7 mouse cellular contexts compared by ENCODE assay signal in the genomic region with DNA sequence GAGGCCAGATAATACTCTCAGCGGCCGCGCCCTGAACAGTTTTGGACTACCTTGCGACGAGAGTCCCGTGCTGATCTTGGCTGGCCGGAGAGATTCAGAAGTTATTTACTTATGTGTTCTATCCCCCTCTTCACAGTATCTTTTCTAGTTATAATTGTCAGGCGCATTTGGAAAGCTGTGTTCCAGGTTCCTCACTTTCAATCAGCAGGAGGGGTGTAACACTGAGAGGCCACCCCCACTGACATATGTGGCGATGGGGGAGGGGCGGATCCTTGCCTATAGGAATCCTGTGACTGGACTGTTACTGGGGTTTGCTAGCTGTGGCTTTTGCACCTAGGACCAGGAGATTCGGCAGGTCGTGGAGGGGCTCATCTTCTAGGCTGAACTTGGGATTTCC. TPM values are rescaled to one million over a fixed set of nuclear protein-coding genes. Genes with fewer than 3 reads are reported as not detected.
DNase-seq lines count a peak whose midpoint lies in the region; ATAC-seq and TF ChIP-seq lines count a peak whose summit lies in the region.

No protein-coding gene starts in this region.

- peak overlapping the region; percentile 87 for H3K4me2 ChIP-seq in heart, postnatal 0 days (ENCODE audit: low read depth, low read length)
- peak overlapping the region; percentile 93 for H3K4me2 ChIP-seq in limb, embryonic 12.5 days
- H3K4me2 ChIP-seq in neural tube, embryonic 11.5 days (ENCODE audit: low read depth) = peak overlapping the region; percentile 80

- H3K27me3 ChIP-seq in E14TG2a.4 (ENCODE audit: insufficient read depth, low read length) = peaks cover 2% of the 10 kb centered on the region; the same call in 1 of the 2 replicates
- no peaks in the 10 kb centered on the region for H3K27me3 ChIP-seq in heart, postnatal 0 days (ENCODE audit: control insufficient read depth, insufficient read depth, low read length)
- no peaks in the 10 kb centered on the region for H3K27me3 ChIP-seq in limb, embryonic 12.5 days
- H3K27me3 ChIP-seq in neural tube, embryonic 11.5 days (ENCODE audit: control insufficient read depth, insufficient read depth, low read length) = no peaks in the 10 kb centered on the region

- ATAC-seq in heart, postnatal 0 days (ENCODE audit: insufficient read depth, low read depth) = no peak
- no peak for ATAC-seq in limb, embryonic 12.5 days (ENCODE audit: insufficient number of reproducible peaks, insufficient read depth, low FRiP score, low TSS enrichment, low read depth)
- ATAC-seq in neural tube, embryonic 11.5 days (ENCODE audit: insufficient read depth, low FRiP score, low TSS enrichment) = no peak

- peak; percentile 57 for DNase-seq in 416B (ENCODE audit: low read depth)
- peak; percentile 80 for DNase-seq in embryo, embryonic 11 days
- DNase-seq in heart, postnatal 0 days (ENCODE audit: low spot score) = peak; percentile 42
- peak; percentile 69 for DNase-seq in neural tube, embryonic 11.5 days (ENCODE audit: low spot score)
- no peak for DNase-seq in ovary, postnatal 10 days (ENCODE audit: low spot score)

- WGBS in heart, postnatal 0 days = under 1% methylated on average over 12 of the region's 12 CpGs
- WGBS in limb, embryonic 12.5 days = 2% methylated on average over 12 of the region's 12 CpGs
- 3% methylated on average over 12 of the region's 12 CpGs for WGBS in neural tube, embryonic 11.5 days

- H3K27ac ChIP-seq in heart, postnatal 0 days (ENCODE audit: low read depth) = peak overlapping the region; percentile 98
- H3K27ac ChIP-seq in limb, embryonic 12.5 days = peak overlapping the region; percentile 93
- peak overlapping the region; percentile 93 for H3K27ac ChIP-seq in neural tube, embryonic 11.5 days (ENCODE audit: low read depth, low read length)

- peaks cover 31% of the 10 kb centered on the region for H3K36me3 ChIP-seq in E14TG2a.4 (ENCODE audit: insufficient read depth, low read length)
- H3K36me3 ChIP-seq in heart, postnatal 0 days (replicated peaks; ENCODE audit: control insufficient read depth, insufficient read depth, low read length) = no peaks in the 10 kb centered on the region
- H3K36me3 ChIP-seq in limb, embryonic 12.5 days = no peaks in the 10 kb centered on the region
- H3K36me3 ChIP-seq in neural tube, embryonic 11.5 days (ENCODE audit: control insufficient read depth, insufficient read depth, low read length) = no peaks in the 10 kb centered on the region

- no peak for TF ChIP-seq CTCF in E14TG2a.4 (conservative IDR thresholded peaks at IDR 0.05; ENCODE audit: low read length)
- no peak for TF ChIP-seq CTCF in heart, postnatal 0 days (IDR thresholded peaks at IDR 0.05; ENCODE audit: low read depth)

- peak overlapping the region; percentile 97 for H3K4me3 ChIP-seq in E14TG2a.4 (replicated peaks; ENCODE audit: low read length)
- peak overlapping the region; percentile 94 for H3K4me3 ChIP-seq in heart, postnatal 0 days (ENCODE audit: low read depth, low read length)
- H3K4me3 ChIP-seq in limb, embryonic 12.5 days (replicated peaks) = peak overlapping the region; percentile 87
- H3K4me3 ChIP-seq in neural tube, embryonic 11.5 days (ENCODE audit: low read depth, low read length) = peak overlapping the region; percentile 89

- no peak for TF ChIP-seq EP300 in heart, postnatal 0 days (IDR thresholded peaks at IDR 0.05; ENCODE audit: low read depth)

- no peaks in the 10 kb centered on the region for H3K9me3 ChIP-seq in E14TG2a.4 (ENCODE audit: low read length)
- 0 out of 2 replicates have a peak, but pooled peaks cover 4% of the 10 kb centered on the region for H3K9me3 ChIP-seq in heart, postnatal 0 days (replicated peaks; ENCODE audit: control insufficient read depth, low read length)
- no peaks in the 10 kb centered on the region for H3K9me3 ChIP-seq in limb, embryonic 12.5 days
- no peaks in the 10 kb centered on the region for H3K9me3 ChIP-seq in neural tube, embryonic 11.5 days (ENCODE audit: control insufficient read depth, low read length)

- H3K4me1 ChIP-seq in E14TG2a.4 (replicated peaks; ENCODE audit: low read depth, low read length) = peaks cover 59% of the 10 kb centered on the region
- peaks cover 48% of the 10 kb centered on the region for H3K4me1 ChIP-seq in heart, postnatal 0 days (ENCODE audit: control insufficient read depth, insufficient read depth)
- H3K4me1 ChIP-seq in limb, embryonic 12.5 days (replicated peaks) = peaks cover 42% of the 10 kb centered on the region
- H3K4me1 ChIP-seq in neural tube, embryonic 11.5 days (ENCODE audit: control insufficient read depth, insufficient read depth, low read length) = peaks cover 16% of the 10 kb centered on the region

- H3K9ac ChIP-seq in heart, postnatal 0 days (replicated peaks; ENCODE audit: low read depth, low read length) = peak overlapping the region; percentile 97
- H3K9ac ChIP-seq in limb, embryonic 12.5 days (replicated peaks) = peak overlapping the region; percentile 93
- H3K9ac ChIP-seq in neural tube, embryonic 11.5 days (ENCODE audit: low read length) = peak overlapping the region; percentile 94

RNA-seq across cellular contexts. Expression of a gene that starts 1.1 kb away (rescaled TPM):
- 8.0 and 14.7 TPM in 2 replicates for total RNA-seq in heart, postnatal 0 days (2014; rRNA removed; ENCODE audit: low replicate concordance)
- polyA plus RNA-seq in heart, postnatal 0 days (2015; fragmentation: Nextera tagmentation; extraction: Ambion mirVana) = 2.9 and 3.0 TPM in 2 replicates
- 13.7 TPM in 2 replicates for polyA plus RNA-seq in limb, embryonic 12.5 days (2016; fragmentation: Nextera tagmentation; extraction: Ambion mirVana)
- 10.0 and 11.2 TPM in 2 replicates for polyA plus RNA-seq in neural tube, embryonic 11.5 days (2014; fragmentation: Nextera tagmentation; extraction: Ambion mirVana)

RNA-seq across cellular contexts. Expression of a gene that starts 26.1 kb away (rescaled TPM):
- 0.15 and 0.61 TPM in 2 replicates for total RNA-seq in heart, postnatal 0 days (2014; rRNA removed; ENCODE audit: low replicate concordance)
- 0.11 and 0.14 TPM in 2 replicates for polyA plus RNA-seq in heart, postnatal 0 days (2015; fragmentation: Nextera tagmentation; extraction: Ambion mirVana)
- 0.74 and 0.85 TPM in 2 replicates for polyA plus RNA-seq in limb, embryonic 12.5 days (2016; fragmentation: Nextera tagmentation; extraction: Ambion mirVana)
- polyA plus RNA-seq in neural tube, embryonic 11.5 days (2014; fragmentation: Nextera tagmentation; extraction: Ambion mirVana) = 1.1 TPM in 2 replicates

RNA-seq across cellular contexts. Expression of a gene that starts 32.0 kb away (rescaled TPM):
- total RNA-seq in heart, postnatal 0 days (2014; rRNA removed; ENCODE audit: low replicate concordance) = 62.5 and 79.2 TPM in 2 replicates
- 254 and 255 TPM in 2 replicates for polyA plus RNA-seq in heart, postnatal 0 days (2015; fragmentation: Nextera tagmentation; extraction: Ambion mirVana)
- polyA plus RNA-seq in limb, embryonic 12.5 days (2016; fragmentation: Nextera tagmentation; extraction: Ambion mirVana) = 362 and 368 TPM in 2 replicates
- 397 and 405 TPM in 2 replicates for polyA plus RNA-seq in neural tube, embryonic 11.5 days (2014; fragmentation: Nextera tagmentation; extraction: Ambion mirVana)

RNA-seq across cellular contexts. Expression of a gene that starts 41.4 kb away (rescaled TPM):
- 10.8 and 12.7 TPM in 2 replicates for total RNA-seq in heart, postnatal 0 days (2014; rRNA removed; ENCODE audit: low replicate concordance)
- polyA plus RNA-seq in heart, postnatal 0 days (2015; fragmentation: Nextera tagmentation; extraction: Ambion mirVana) = 8.0 and 9.1 TPM in 2 replicates
- 13.8 and 16.5 TPM in 2 replicates for polyA plus RNA-seq in limb, embryonic 12.5 days (2016; fragmentation: Nextera tagmentation; extraction: Ambion mirVana)
- 6.7 and 6.8 TPM in 2 replicates for polyA plus RNA-seq in neural tube, embryonic 11.5 days (2014; fragmentation: Nextera tagmentation; extraction: Ambion mirVana)
